Mouse (Mus musculus): ENCODE results near the gene Wnk2. TPM values are rescaled to one million over a fixed set of nuclear protein-coding genes. Genes with fewer than 3 reads are reported as not detected.
A peak's percentile ranks its signal among the peaks of the same experiment; 100 is the strongest.

The Wnk2 gene
- total RNA-seq, 1 experiment from 2014 or later = not detected

GRCm38 (mm10) chr13:49180691-49181090 is 32.9 kb upstream of the Wnk2 start:
- no peak for ATAC-seq (replicated peaks; ENCODE audit: insufficient number of reproducible peaks, low FRiP score, low TSS enrichment, poor library complexity, severe bottlenecking)

- no peak for ATAC-seq (replicated peaks; ENCODE audit: insufficient number of reproducible peaks, low FRiP score, low TSS enrichment, poor library complexity, severe bottlenecking)
Observed at GRCm38 (mm10) chr13:49180274-49180673, 32.5 kb upstream of the Wnk2 start.

- ATAC-seq (replicated peaks; ENCODE audit: insufficient number of reproducible peaks, low FRiP score, low TSS enrichment, poor library complexity, severe bottlenecking) = peak; percentile 49
Observed at GRCm38 (mm10) chr13:49178839-49179585, 31.2 kb upstream of the Wnk2 start.

GRCm38 (mm10) chr13:49175509-49175908 is 27.7 kb upstream of the Wnk2 start:
- ATAC-seq (replicated peaks; ENCODE audit: insufficient number of reproducible peaks, low FRiP score, low TSS enrichment, poor library complexity, severe bottlenecking) = no peak

GRCm38 (mm10) chr13:49172971-49173596 is 25.3 kb upstream of the Wnk2 start:
- ATAC-seq (replicated peaks; ENCODE audit: insufficient number of reproducible peaks, low FRiP score, low TSS enrichment, poor library complexity, severe bottlenecking) = peak; percentile 81

GRCm38 (mm10) chr13:49172335-49172734 is 24.5 kb upstream of the Wnk2 start:
- ATAC-seq (replicated peaks; ENCODE audit: insufficient number of reproducible peaks, low FRiP score, low TSS enrichment, poor library complexity, severe bottlenecking) = no peak

- ATAC-seq (replicated peaks; ENCODE audit: insufficient number of reproducible peaks, low FRiP score, low TSS enrichment, poor library complexity, severe bottlenecking) = no peak
Observed at GRCm38 (mm10) chr13:49171729-49172128, 23.9 kb upstream of the Wnk2 start.

GRCm38 (mm10) chr13:49170623-49171022 is 22.8 kb upstream of the Wnk2 start:
- no peak for ATAC-seq (replicated peaks; ENCODE audit: insufficient number of reproducible peaks, low FRiP score, low TSS enrichment, poor library complexity, severe bottlenecking)

GRCm38 (mm10) chr13:49169448-49170207 is 21.8 kb upstream of the Wnk2 start:
- ATAC-seq (replicated peaks; ENCODE audit: insufficient number of reproducible peaks, low FRiP score, low TSS enrichment, poor library complexity, severe bottlenecking) = peak; percentile 76

- ATAC-seq (replicated peaks; ENCODE audit: insufficient number of reproducible peaks, low FRiP score, low TSS enrichment, poor library complexity, severe bottlenecking) = no peak
Observed at GRCm38 (mm10) chr13:49167081-49167480, 19.3 kb upstream of the Wnk2 start.

- ATAC-seq (replicated peaks; ENCODE audit: insufficient number of reproducible peaks, low FRiP score, low TSS enrichment, poor library complexity, severe bottlenecking) = no peak
Observed at GRCm38 (mm10) chr13:49163645-49164044, 15.8 kb upstream of the Wnk2 start.

- no peak; the same call in 1 of the 2 replicates for ATAC-seq (replicated peaks; ENCODE audit: insufficient number of reproducible peaks, low FRiP score, low TSS enrichment, poor library complexity, severe bottlenecking)
Observed at GRCm38 (mm10) chr13:49162722-49163121, 14.9 kb upstream of the Wnk2 start.

- ATAC-seq (replicated peaks; ENCODE audit: insufficient number of reproducible peaks, low FRiP score, low TSS enrichment, poor library complexity, severe bottlenecking) = no peak
Observed at GRCm38 (mm10) chr13:49161236-49161635, 13.4 kb upstream of the Wnk2 start.

- no peak for ATAC-seq (replicated peaks; ENCODE audit: insufficient number of reproducible peaks, low FRiP score, low TSS enrichment, poor library complexity, severe bottlenecking)
Observed at GRCm38 (mm10) chr13:49158040-49158713, 10.4 kb upstream of the Wnk2 start.

GRCm38 (mm10) chr13:49156645-49157044 is 8.8 kb upstream of the Wnk2 start:
- ATAC-seq (replicated peaks; ENCODE audit: insufficient number of reproducible peaks, low FRiP score, low TSS enrichment, poor library complexity, severe bottlenecking) = no peak

GRCm38 (mm10) chr13:49154621-49155020 is 6.8 kb upstream of the Wnk2 start:
- ATAC-seq (replicated peaks; ENCODE audit: insufficient number of reproducible peaks, low FRiP score, low TSS enrichment, poor library complexity, severe bottlenecking) = no peak

- ATAC-seq (replicated peaks; ENCODE audit: insufficient number of reproducible peaks, low FRiP score, low TSS enrichment, poor library complexity, severe bottlenecking) = no peak
Observed at GRCm38 (mm10) chr13:49154028-49154427, 6.2 kb upstream of the Wnk2 start.

GRCm38 (mm10) chr13:49148687-49149086 is 873 bp upstream of the Wnk2 start:
- no peak for ATAC-seq (replicated peaks; ENCODE audit: insufficient number of reproducible peaks, low FRiP score, low TSS enrichment, poor library complexity, severe bottlenecking)
